Mouse (Mus musculus): ENCODE data around the gene Gadd45g.

The Gadd45g gene

GRCm38 (mm10) chr13:51886085-51886484 is 39.6 kb downstream of the Gadd45g start:
- peak in 1 of 2 experiments; percentile 25 for DNase-seq

GRCm38 (mm10) chr13:51886723-51887122 is 40.2 kb downstream of the Gadd45g start:
- DNase-seq = no peak

- no peak for DNase-seq
Observed at GRCm38 (mm10) chr13:51888426-51888825, 41.9 kb downstream of the Gadd45g start.

- DNase-seq = no peak
Observed at GRCm38 (mm10) chr13:51891825-51892532, 45.5 kb downstream of the Gadd45g start.

GRCm38 (mm10) chr13:51897579-51897978 is 51.1 kb downstream of the Gadd45g start:
- DNase-seq = no peak

Data from thymus, adult 18-20 months (tissue).